Mouse (Mus musculus) myocyte (in vitro differentiated cells): Measurements from ENCODE around the gene 9230110F15Rik. TPM values are rescaled to one million over a fixed set of nuclear protein-coding genes. Genes with fewer than 3 reads are reported as not detected.
"Not testable (repeated sequence)": the region's sequence is repeated elsewhere in the genome, so short reads cannot be mapped to it uniquely, and the experiment has no call there.

Experiments
- H3K27me3 ChIP-seq: one replicate; pipeline ENCODE4 v1.6.1; 2011; ENCODE audit not compliant: control insufficient read depth, insufficient read depth, insufficient read length
- H3K36me3 ChIP-seq: one replicate; pipeline ENCODE4 v1.6.1; 2011; ENCODE audit not compliant: control insufficient read depth, insufficient read depth
- H3K4me2 ChIP-seq: one replicate; pipeline ENCODE4 v1.6.1; 2011; ENCODE audit warnings: low read depth, control low read depth
- H3K4me3 ChIP-seq: one replicate; pipeline ENCODE4 v1.5.1; 2011; ENCODE audit warnings: mild to moderate bottlenecking, control low read depth, moderate library complexity
- H3K79me2 ChIP-seq: one replicate; pipeline ENCODE4 v1.6.1; 2011; ENCODE audit not compliant: control insufficient read depth, insufficient read depth
- H3ac ChIP-seq: one replicate; pipeline ENCODE4 v1.6.1; 2011; ENCODE audit not compliant: control insufficient read depth, insufficient read length
- CEBPB ChIP-seq: IDR thresholded peaks from 2 replicates; pipeline ENCODE4 v1.6.1; 2011; ENCODE audit warnings: mild to moderate bottlenecking, moderate library complexity; ENCODE audit not compliant: poor library complexity, insufficient read depth, severe bottlenecking
- E2F4 ChIP-seq: IDR thresholded peaks from one replicate; pipeline ENCODE4 v1.6.1; 2011; ENCODE audit warnings: mild to moderate bottlenecking, control low read depth, moderate library complexity; ENCODE audit not compliant: insufficient read depth
- MAX ChIP-seq: IDR thresholded peaks from one replicate; pipeline ENCODE4 v1.6.1; 2011; ENCODE audit warnings: low read depth, mild to moderate bottlenecking, control low read depth
- MYOD1 ChIP-seq, 3 experiments: IDR thresholded peaks; one replicate each; pipeline ENCODE4 v1.6.1; 2011; ENCODE audit warnings: control low read depth in 2 of 3, low read depth in 2 of 3, mild to moderate bottlenecking in 2 of 3, moderate library complexity in 1 of 3; ENCODE audit not compliant: insufficient read length in 2 of 3, control insufficient read depth in 1 of 3
- MYOG ChIP-seq, 3 experiments: IDR thresholded peaks; one replicate each; pipeline ENCODE4 v1.6.1; 2011; ENCODE audit warnings: control low read depth in 2 of 3, low read depth in 2 of 3, mild to moderate bottlenecking in 2 of 3; ENCODE audit not compliant: insufficient read length in 2 of 3, control insufficient read depth in 1 of 3, insufficient read depth in 1 of 3
- POLR2A ChIP-seq: IDR thresholded peaks from one replicate; pipeline ENCODE4 v1.6.1; 2011; ENCODE audit warnings: low read depth, mild to moderate bottlenecking, control low read depth, moderate library complexity; ENCODE audit not compliant: insufficient read length
- POLR2AphosphoS2 ChIP-seq: IDR thresholded peaks from one replicate; pipeline ENCODE4 v1.6.1; 2011; ENCODE audit warnings: low read depth, control low read depth; ENCODE audit not compliant: insufficient read length
- REST ChIP-seq: IDR thresholded peaks from one replicate; pipeline ENCODE4 v1.6.1; 2011; ENCODE audit warnings: mild to moderate bottlenecking, control low read depth, moderate library complexity; ENCODE audit not compliant: insufficient read depth, insufficient read length
- SRF ChIP-seq: IDR thresholded peaks from one replicate; pipeline ENCODE4 v1.6.1; 2011; ENCODE audit warnings: low read depth; ENCODE audit not compliant: control insufficient read depth, insufficient read length
- TCF12 ChIP-seq: IDR thresholded peaks from one replicate; pipeline ENCODE4 v1.6.1; 2011; ENCODE audit warnings: mild to moderate bottlenecking, control low read depth; ENCODE audit not compliant: poor library complexity, insufficient read depth, severe bottlenecking
- TCF3 ChIP-seq: IDR thresholded peaks from one replicate; pipeline ENCODE4 v1.6.1; 2011; ENCODE audit warnings: low read depth, control low read depth; ENCODE audit not compliant: insufficient read length
- USF1 ChIP-seq: IDR thresholded peaks from one replicate; pipeline ENCODE4 v1.6.1; 2011; ENCODE audit warnings: low read depth, mild to moderate bottlenecking, control low read depth, moderate library complexity
- polyA plus RNA-seq: library from polyadenylated mRNA; unstranded; fragments of >200 nt; fragmentation: generic; extraction: Trizol; gene quantifications from one replicate; pipeline ENCODE4 v1.2.1, GENCODE M21; 2012; ENCODE audit warnings: missing spikeins

9230110F15Rik gene
- polyA plus RNA-seq = not detected

- no peaks in the 10 kb centered on the region for H3K27me3 ChIP-seq
- no peaks in the 10 kb centered on the region for H3K79me2 ChIP-seq
- H3K4me2 ChIP-seq = no peak within 1 kb of the TSS
- no peak within 1 kb of the TSS for H3K4me3 ChIP-seq
- no peak for TF ChIP-seq E2F4
- no peak for TF ChIP-seq TCF3
- TF ChIP-seq MYOD1 (IDR thresholded peaks at IDR 0.05; ENCODE audit: control insufficient read depth in 1 of 3, insufficient read length in 2 of 3, low read depth in 2 of 3) = no peak
- no peak for TF ChIP-seq POLR2AphosphoS2
- no peak for TF ChIP-seq POLR2A
- no peak for TF ChIP-seq MYOG (IDR thresholded peaks at IDR 0.05; ENCODE audit: control insufficient read depth in 1 of 3, insufficient read depth in 1 of 3, insufficient read length in 2 of 3, low read depth in 2 of 3)
- TF ChIP-seq REST = no peak
- no peak for TF ChIP-seq USF1
- TF ChIP-seq CEBPB = no peak
- TF ChIP-seq TCF12 = no peak
- no peak for TF ChIP-seq SRF
- no peak for TF ChIP-seq MAX
- H3ac ChIP-seq = no peak within 1 kb of the TSS
- no peaks in the 10 kb centered on the region for H3K36me3 ChIP-seq
Measured at GRCm38 (mm10) chr9:35844050-35844449, at the start of gene 9230110F15Rik. Gene 9230110F15Rik (minus strand): TSS chr9:35844150.

- H3K36me3 ChIP-seq, H3K4me3 ChIP-seq, H3K4me2 ChIP-seq, H3K79me2 ChIP-seq, H3K27me3 ChIP-seq, H3ac ChIP-seq: not testable (repeated sequence)
Measured at GRCm38 (mm10) chr9:35893112-35893511, 49.2 kb upstream of the 9230110F15Rik start.

DNA sequence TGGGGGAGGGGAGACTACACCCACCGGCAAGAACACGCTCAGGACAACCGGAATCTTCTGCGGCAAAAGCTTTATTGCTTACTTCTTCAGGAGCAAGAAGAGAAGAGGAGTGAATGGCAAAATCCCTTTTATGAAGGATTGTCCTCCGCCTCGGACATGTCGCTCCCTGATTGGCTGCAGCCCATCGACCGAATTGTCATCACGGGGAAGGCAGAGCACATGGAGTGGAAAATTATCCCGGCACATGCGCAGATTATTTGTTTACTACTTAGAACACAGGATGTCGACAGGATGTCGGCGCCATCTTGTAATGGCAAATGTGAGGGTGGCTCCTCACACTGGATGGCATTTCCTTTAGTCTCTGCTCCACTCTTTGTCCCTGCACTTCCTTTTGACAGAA is 26.1 kb downstream of the 9230110F15Rik start:
- H3K36me3 ChIP-seq, H3K27me3 ChIP-seq, H3K79me2 ChIP-seq, H3K4me3 ChIP-seq, H3K4me2 ChIP-seq, H3ac ChIP-seq: not testable (repeated sequence)

DNA sequence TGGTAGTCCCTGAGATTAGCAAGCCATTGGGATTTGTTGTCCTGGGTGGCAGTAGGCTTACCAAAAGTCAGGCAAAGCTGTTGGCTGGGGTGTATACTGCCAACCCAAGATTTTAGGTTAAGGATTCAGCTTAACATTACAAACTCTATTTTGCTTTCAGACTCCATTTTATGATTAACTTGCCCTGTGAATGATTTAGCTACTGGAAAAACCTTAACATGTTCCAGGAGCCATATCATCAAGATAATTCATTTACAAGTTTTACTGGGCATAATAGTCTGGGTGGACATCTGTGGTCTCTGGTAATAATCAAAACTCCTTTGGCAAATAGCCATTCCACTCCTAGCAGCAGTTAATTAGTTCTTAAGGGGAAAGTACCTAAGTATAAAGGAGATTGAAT is 45.8 kb downstream of the 9230110F15Rik start:
- Histone ChIP-seq H3ac (no peak overlapping the region), H3K36me3 (no peaks in the 10 kb centered on the region), H3K4me3 (no peak overlapping the region), H3K4me2 (no peak overlapping the region), H3K79me2 (no peaks in the 10 kb centered on the region), H3K27me3 (no peaks in the 10 kb centered on the region)
- TF ChIP-seq MYOG (IDR thresholded peaks at IDR 0.05; ENCODE audit: control insufficient read depth in 1 of 3, insufficient read depth in 1 of 3, insufficient read length in 2 of 3, low read depth in 2 of 3) (no peak), MAX (no peak), POLR2A (no peak), CEBPB (no peak), REST (no peak), SRF (no peak), MYOD1 (IDR thresholded peaks at IDR 0.05; ENCODE audit: control insufficient read depth in 1 of 3, insufficient read length in 2 of 3, low read depth in 2 of 3) (no peak), E2F4 (no peak), TCF3 (no peak), POLR2AphosphoS2 (no peak)

- Histone ChIP-seq H3ac (no peak within 1 kb of the TSS), H3K36me3 (no peaks in the 10 kb centered on the region), H3K4me3 (no peak within 1 kb of the TSS), H3K4me2 (no peak within 1 kb of the TSS), H3K79me2 (no peaks in the 10 kb centered on the region), H3K27me3 (no peaks in the 10 kb centered on the region)
- TF ChIP-seq REST (no peak), TCF3 (no peak), POLR2AphosphoS2 (no peak), CEBPB (no peak), MAX (no peak), USF1 (no peak), E2F4 (no peak), SRF (no peak), POLR2A (no peak), TCF12 (no peak), MYOG (IDR thresholded peaks at IDR 0.05; ENCODE audit: control insufficient read depth in 1 of 3, insufficient read depth in 1 of 3, insufficient read length in 2 of 3, low read depth in 2 of 3) (no peak), MYOD1 (IDR thresholded peaks at IDR 0.05; ENCODE audit: control insufficient read depth in 1 of 3, insufficient read length in 2 of 3, low read depth in 2 of 3) (no peak)
Measured at GRCm38 (mm10) chr9:35790001-35790400, 53.9 kb downstream of the 9230110F15Rik start, which contains the start of the genes Gm27235 and D730048I06Rik. Gene Gm27235 (minus strand): TSS chr9:35790101. Gene D730048I06Rik (minus strand): TSS chr9:35790112.

Other genes starting within 250 kb of the 9230110F15Rik start
- not detected for gene Pate4, start 232.2 kb downstream of the 9230110F15Rik start, polyA plus RNA-seq
- gene Pate3, start 195.9 kb downstream of the 9230110F15Rik start, polyA plus RNA-seq = not detected
- gene Pate1, start 156.8 kb downstream of the 9230110F15Rik start, polyA plus RNA-seq = 0.13 TPM
- gene Gm17677, start 103.1 kb downstream of the 9230110F15Rik start, polyA plus RNA-seq = not detected
- not detected for gene Gm17727, start 66.0 kb downstream of the 9230110F15Rik start, polyA plus RNA-seq
- gene Gm27235, start 54.0 kb downstream of the 9230110F15Rik start, polyA plus RNA-seq = not detected
- gene D730048I06Rik, start 54.0 kb downstream of the 9230110F15Rik start, polyA plus RNA-seq = not detected
- not detected for gene 9230113P08Rik, start 64.3 kb upstream of the 9230110F15Rik start, polyA plus RNA-seq